Mouse (Mus musculus): ENCODE measurements around the gene Gm15085. TPM values are rescaled to one million over a fixed set of nuclear protein-coding genes. Genes with fewer than 3 reads are reported as not detected.
"Not testable (repeated sequence)": the region's sequence is repeated elsewhere in the genome, so short reads cannot be mapped to it uniquely, and the experiment has no call there.

Gene Gm15085
- total RNA-seq (2022) = not detected

GRCm38 (mm10) chrX:149447317-149447716 is at the start of gene Gm15085:
Gm15085 (plus strand) TSS chrX:149447617.
- not testable (repeated sequence) for DNase-seq (ENCODE audit: low spot score in 2 of 2)

Other genes with a start within 250 kb of the Gm15085 start
- not detected for gene Gm15093, start 175.2 kb upstream of the Gm15085 start, total RNA-seq (2022)
- gene Gm10439, start 147.0 kb downstream of the Gm15085 start, total RNA-seq (2022) = not detected

Measured in gastrocnemius, adult 8-10 months (tissue).